Mouse (Mus musculus): ENCODE data around the gene Cxcl3. TPM values are rescaled to one million over a fixed set of nuclear protein-coding genes. Genes with fewer than 3 reads are reported as not detected.

The Cxcl3 gene
- 0.05 TPM in 1 of 2 replicates, not detected in the other for polyA plus RNA-seq (2012; rRNA removed)

DNA sequence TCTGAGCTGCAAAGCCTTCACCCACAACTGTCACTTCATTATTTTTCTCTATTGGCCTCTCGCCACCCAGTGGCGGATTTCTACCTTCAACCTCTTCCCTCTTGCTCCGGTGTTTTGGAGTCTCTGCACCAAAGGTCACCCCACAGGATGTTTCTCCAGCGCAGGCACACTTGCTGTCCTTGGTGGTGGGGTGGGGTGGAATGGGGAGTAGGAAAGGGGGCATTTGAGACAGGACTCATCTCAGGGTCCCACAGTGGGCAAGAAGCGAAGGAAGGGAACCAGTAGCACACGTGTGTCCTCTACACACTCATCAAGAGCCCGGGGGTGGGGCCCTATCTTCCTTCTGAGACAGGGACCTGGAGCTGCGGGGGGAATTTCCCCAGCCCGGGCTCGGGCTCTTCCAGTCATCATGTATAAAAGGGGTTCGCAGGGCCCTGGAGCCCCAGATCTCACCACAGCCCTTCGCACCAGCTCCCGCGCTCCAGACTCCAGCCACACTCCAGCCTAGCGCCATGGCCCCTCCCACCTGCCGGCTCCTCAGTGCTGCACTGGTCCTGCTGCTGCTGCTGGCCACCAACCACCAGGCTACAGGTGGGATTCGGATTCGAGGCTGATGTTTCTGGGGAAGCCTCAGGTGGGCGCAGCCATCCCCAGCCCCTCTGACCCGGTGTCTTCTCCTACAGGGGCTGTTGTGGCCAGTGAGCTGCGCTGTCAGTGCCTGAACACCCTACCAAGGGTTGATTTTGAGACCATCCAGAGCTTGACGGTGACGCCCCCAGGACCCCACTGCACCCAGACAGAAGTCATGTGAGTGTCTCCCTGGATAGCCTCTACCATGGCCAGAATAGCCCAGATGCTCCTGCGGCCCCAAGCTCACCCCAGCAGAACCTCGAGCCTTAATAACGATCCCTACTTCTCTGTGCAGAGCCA is at the start of gene Cxcl3:
TSS of gene Cxcl3 (plus strand) at position 445 of the 930 bp plus-strand sequence.

DNA sequence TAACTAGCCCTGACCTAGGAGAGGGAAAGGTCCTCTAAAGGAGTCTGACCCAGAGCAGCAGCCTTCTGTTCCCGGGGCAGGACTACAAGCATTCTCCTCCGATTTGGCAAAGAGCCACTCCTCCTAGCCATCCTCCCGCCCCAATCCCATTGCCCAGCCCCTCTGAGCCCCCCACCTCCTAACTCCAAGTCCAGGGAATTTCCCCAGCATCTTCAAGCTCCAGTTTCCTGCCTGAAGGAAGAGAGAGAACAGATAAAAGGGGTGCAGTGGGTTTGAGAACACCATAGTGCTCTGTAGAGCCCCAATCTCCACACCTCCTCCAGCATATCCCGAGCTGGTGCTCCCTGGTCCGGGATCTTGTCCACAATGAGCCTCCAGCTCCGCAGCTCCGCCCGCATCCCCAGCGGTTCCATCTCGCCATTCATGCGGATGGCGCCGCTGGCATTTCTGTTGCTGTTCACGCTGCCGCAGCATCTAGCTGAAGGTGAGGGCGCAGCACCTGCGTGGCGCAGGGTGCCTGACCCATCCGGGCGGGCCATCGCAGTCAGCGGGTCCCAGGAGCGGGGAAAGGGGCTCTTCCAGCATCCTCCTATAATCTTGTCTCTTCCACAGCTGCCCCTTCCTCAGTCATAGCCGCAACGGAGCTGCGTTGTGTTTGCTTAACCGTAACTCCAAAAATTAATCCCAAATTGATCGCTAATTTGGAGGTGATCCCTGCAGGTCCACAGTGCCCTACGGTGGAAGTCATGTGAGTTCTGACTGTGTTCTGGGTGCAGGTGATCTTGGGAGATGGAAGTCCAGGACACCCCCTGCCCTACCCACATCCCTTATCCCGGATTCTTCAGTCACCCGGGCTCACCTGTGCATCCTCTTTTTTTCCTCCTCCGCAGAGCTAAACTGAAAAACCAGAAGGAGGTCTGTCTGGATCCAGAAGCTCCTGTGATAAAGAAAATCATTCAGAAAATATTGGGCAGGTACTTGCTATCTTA is 26.5 kb upstream of the Cxcl3 start, which contains the start of gene Cxcl5:
TSS of gene Cxcl5 (plus strand) at position 284 of the 989 bp plus-strand sequence.

DNA sequence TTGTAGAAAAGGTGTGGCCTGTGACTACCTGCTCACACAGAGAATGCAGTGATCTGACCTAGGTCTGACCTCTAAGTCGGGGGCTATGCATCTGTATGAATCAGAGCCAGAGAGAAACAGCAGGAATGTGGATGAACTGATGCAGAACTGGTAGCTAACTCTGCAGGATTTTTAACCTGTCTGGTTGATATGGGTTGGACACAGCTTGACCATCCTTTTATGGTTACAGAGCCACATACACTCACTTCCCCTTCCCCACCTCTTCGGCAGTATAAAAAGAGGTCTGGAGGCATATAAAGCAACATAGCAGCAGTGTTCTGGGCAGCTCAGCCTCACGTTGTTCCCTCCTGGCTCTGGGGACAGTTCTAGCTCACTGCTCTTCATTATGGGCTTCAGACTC is 17.7 kb upstream of the Cxcl3 start, which contains the start of gene Ppbp:
TSS of gene Ppbp (plus strand) at position 301 of the 400 bp plus-strand sequence.

DNA sequence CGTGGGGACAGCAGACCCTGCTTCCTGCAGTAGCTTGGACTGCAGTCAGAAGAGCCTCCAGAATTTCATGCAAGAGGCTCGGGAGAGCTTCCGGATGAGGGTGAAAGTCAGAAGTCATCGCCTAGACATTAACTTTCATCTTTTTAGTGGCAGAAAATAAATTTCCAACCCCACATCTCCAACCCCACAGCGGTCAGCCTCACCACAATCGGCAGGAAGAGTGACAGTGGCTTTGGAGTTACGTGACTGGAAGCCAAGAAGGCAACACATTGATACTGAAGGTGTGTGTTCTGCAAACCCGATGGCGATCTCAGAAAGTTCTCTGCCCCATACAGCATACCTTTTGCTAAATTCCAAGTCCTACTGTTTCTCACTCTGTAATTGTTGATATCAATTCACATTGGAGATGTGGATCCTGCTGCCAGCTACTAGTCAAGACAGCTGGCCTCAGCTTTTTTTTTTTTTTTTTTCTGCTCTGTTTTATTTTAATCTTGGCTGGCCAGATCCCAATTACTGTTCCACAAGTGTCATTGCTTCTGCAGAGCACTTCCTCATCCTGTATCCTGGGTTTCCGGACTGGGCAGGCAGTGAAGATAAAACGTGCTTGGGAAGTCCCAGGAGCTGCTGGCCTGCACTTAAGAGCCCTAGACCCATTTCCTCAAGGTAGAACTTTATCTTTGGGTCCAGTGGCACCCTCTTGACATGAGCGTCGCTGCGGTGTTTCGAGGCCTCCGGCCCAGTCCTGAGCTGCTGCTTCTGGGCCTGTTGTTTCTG is 13.8 kb upstream of the Cxcl3 start, which contains the start of gene Pf4:
TSS of gene Pf4 (plus strand) at position 556 of the 774 bp plus-strand sequence.

DNA sequence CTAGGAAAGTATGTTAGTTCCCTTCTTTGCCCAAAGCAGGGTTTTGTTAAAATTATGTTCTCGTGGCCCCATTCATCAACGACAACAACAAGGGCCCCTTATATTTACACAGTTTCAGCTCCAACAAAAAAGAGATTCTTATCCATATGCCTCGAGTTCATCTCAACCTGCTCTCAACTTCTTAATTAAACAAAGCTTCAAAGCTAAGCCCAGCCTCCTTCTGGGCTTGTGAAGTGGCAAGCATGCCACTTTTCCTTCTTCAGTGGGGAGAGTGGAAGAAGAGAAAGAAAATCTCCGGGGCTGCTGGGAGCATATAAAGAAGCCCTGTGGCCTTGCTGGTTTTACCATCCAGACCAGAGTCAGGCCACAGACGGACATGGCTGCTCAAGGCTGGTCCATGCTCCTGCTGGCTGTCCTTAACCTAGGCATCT is 8.3 kb downstream of the Cxcl3 start, which contains the start of gene Cxcl15:
TSS of gene Cxcl15 (plus strand) at position 340 of the 431 bp plus-strand sequence.

Other genes with a start within 250 kb of the Cxcl3 start
- gene 5830473C10Rik, start 225.0 kb upstream of the Cxcl3 start, polyA plus RNA-seq (2012; rRNA removed), result 0.59 and 0.81 TPM in 2 replicates
- 2.4 and 3.2 TPM in 2 replicates for gene Rassf6, start 145.4 kb upstream of the Cxcl3 start, polyA plus RNA-seq (2012; rRNA removed)
- gene Cxcl5, start 26.7 kb upstream of the Cxcl3 start, polyA plus RNA-seq (2012; rRNA removed), result 0.31 and 0.52 TPM in 2 replicates
- gene Ppbp, start 17.6 kb upstream of the Cxcl3 start, polyA plus RNA-seq (2012; rRNA removed), result 115 and 139 TPM in 2 replicates
- gene Pf4, start 13.7 kb upstream of the Cxcl3 start, polyA plus RNA-seq (2012; rRNA removed), result 258 and 293 TPM in 2 replicates
- gene Cxcl15, start 8.4 kb downstream of the Cxcl3 start, polyA plus RNA-seq (2012; rRNA removed), result 0.01 TPM in 1 of 2 replicates, not detected in the other
- gene Cxcl1, start 105.1 kb downstream of the Cxcl3 start, polyA plus RNA-seq (2012; rRNA removed), result 2.8 and 5.6 TPM in 2 replicates
- gene Cxcl2, start 117.8 kb downstream of the Cxcl3 start, polyA plus RNA-seq (2012; rRNA removed), result 0.08 and 0.15 TPM in 2 replicates
- gene Mthfd2l, start 145.0 kb downstream of the Cxcl3 start, polyA plus RNA-seq (2012; rRNA removed), result 5.2 and 5.3 TPM in 2 replicates
- 0.01 and 0.02 TPM in 2 replicates for gene Epgn, start 241.4 kb downstream of the Cxcl3 start, polyA plus RNA-seq (2012; rRNA removed)